Mouse (Mus musculus) liver, embryonic 13.5 days (tissue): ENCODE data around the gene Chdh. TPM values are rescaled to one million over a fixed set of nuclear protein-coding genes. Genes with fewer than 3 reads are reported as not detected.

Experiments
- ATAC-seq: fragments of 200-750 bp; cut with Nextera tagmentation; 2 replicates; pipeline ENCODE4 v1.8.0; 2017; ENCODE audit warnings: low read depth, mild to moderate bottlenecking, moderate number of reproducible peaks, moderate library complexity
- DNase-seq: peaks from one replicate; pipeline ENCODE4 v3.0.0; 2022
- H3K27ac ChIP-seq: fragments of 300-500 bp; sonication (generic); 2 replicates; pipeline ENCODE4 v1.5.1; 2015; ENCODE audit warnings: moderate library complexity, mild to moderate bottlenecking, inconsistent platforms
- H3K27me3 ChIP-seq: fragments of 300-500 bp; sonication (generic); 2 replicates; pipeline ENCODE4 v1.6.1; 2015; ENCODE audit warnings: mild to moderate bottlenecking, inconsistent platforms
- H3K36me3 ChIP-seq: fragments of 300-500 bp; sonication (generic); 2 replicates; pipeline ENCODE4 v1.6.1; 2015; ENCODE audit warnings: mild to moderate bottlenecking, inconsistent platforms
- H3K4me1 ChIP-seq: fragments of 300-500 bp; sonication (generic); replicated peaks from 2 replicates; pipeline ENCODE4 v1.6.1; 2015; ENCODE audit warnings: inconsistent platforms
- H3K4me2 ChIP-seq: fragments of 300-500 bp; sonication (generic); 2 replicates; pipeline ENCODE4 v1.6.1; 2015; ENCODE audit warnings: inconsistent platforms, mild to moderate bottlenecking, moderate library complexity
- H3K4me3 ChIP-seq: fragments of 300-500 bp; sonication (generic); replicated peaks from 2 replicates; pipeline ENCODE4 v1.5.1; 2015; ENCODE audit warnings: mild to moderate bottlenecking, inconsistent platforms
- H3K9ac ChIP-seq: fragments of 300-500 bp; sonication (generic); 2 replicates; pipeline ENCODE4 v1.6.1; 2015; ENCODE audit warnings: mild to moderate bottlenecking, inconsistent platforms
- H3K9me3 ChIP-seq: fragments of 300-500 bp; sonication (generic); replicated peaks from 2 replicates; pipeline ENCODE4 v1.6.1; 2016; ENCODE audit warnings: inconsistent platforms
- WGBS: fragments of 180-500 bp; shearing (Covaris S2); methylation state at CpG from one replicate; pipeline ENCODE4 v1.1.7; 2015; ENCODE audit not compliant: insufficient replicate concordance; 5-methylcytosine and 5-hydroxymethylcytosine counted together
- polyA plus RNA-seq: library from polyadenylated mRNA; unstranded; fragments of >200 nt; fragmentation: Nextera tagmentation; extraction: Ambion mirVana; gene quantifications from 2 replicates; pipeline ENCODE4 v1.2.1, GENCODE M21; 2015

Chdh gene
- polyA plus RNA-seq, 1 experiment from 2014 or later = 0.44 TPM

DNA sequence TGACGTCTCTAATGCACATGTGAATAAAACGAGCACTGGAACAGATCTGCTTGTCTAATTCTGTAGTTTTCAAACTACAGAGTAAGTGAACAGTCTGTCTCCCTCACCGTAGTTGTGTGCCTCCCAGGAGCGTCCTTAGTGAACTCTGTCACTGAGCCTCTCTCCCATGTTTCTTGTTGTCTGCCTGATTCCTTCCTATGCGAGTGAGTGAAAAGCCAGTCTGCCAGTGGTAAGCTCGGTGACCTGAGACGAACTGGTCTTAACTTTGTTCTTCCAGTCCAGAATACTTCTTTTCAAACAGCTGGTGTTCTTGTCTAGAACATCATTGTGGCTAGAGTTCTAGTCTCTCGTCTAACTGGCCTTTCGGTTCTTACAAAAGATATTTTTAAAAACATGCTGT, 21.1 kb upstream of the Chdh start:
- Histone ChIP-seq H3K9me3 (no peaks in the 10 kb centered on the region), H3K9ac (no peak overlapping the region), H3K27me3 (no peaks in the 10 kb centered on the region), H3K4me3 (no peak overlapping the region), H3K4me2 (no peak overlapping the region), H3K27ac (no peak overlapping the region), H3K36me3 (peaks cover 98% of the 10 kb centered on the region), H3K4me1 (no peaks in the 10 kb centered on the region)
- 88% methylated on average over 9 of the region's 9 CpGs for WGBS
- DNase-seq (no peak), ATAC-seq (no peak)

DNA sequence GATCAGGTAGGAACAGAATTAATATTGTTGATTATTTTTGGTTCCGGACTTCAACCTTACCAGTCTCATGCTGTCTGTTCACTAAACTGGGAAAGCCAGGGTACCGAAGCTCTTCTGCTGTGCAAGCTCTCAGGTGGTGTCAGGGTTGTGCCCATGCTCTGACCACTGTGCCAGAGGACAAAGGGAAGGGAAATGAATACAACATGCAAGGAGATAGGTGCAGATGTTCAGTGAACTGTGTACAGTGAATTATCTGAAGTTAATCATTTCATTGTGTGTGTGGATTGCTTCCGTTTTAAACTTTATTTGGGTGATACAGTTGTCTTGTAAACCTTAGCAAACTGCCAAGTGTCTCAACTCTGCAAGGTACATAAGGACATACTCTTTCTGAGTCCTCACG, 20.5 kb upstream of the Chdh start:
- no peak overlapping the region for H3K9ac ChIP-seq
- WGBS = 86% methylated on average over 4 of the region's 4 CpGs
- H3K27ac ChIP-seq = no peak overlapping the region
- H3K9me3 ChIP-seq = no peaks in the 10 kb centered on the region
- no peaks in the 10 kb centered on the region for H3K4me1 ChIP-seq
- no peak overlapping the region for H3K4me3 ChIP-seq
- ATAC-seq = no peak
- DNase-seq = no peak
- peaks cover 98% of the 10 kb centered on the region for H3K36me3 ChIP-seq
- H3K27me3 ChIP-seq = no peaks in the 10 kb centered on the region
- no peak overlapping the region for H3K4me2 ChIP-seq

- peaks cover 66% of the 10 kb centered on the region for H3K36me3 ChIP-seq
- peak overlapping the region; percentile 58; the same call in 1 of the 2 replicates for H3K27ac ChIP-seq
- no peak for ATAC-seq
These were observed 13.8 kb upstream of the Chdh start for GRCm38 (mm10) chr14:29994976-29995375.

DNA sequence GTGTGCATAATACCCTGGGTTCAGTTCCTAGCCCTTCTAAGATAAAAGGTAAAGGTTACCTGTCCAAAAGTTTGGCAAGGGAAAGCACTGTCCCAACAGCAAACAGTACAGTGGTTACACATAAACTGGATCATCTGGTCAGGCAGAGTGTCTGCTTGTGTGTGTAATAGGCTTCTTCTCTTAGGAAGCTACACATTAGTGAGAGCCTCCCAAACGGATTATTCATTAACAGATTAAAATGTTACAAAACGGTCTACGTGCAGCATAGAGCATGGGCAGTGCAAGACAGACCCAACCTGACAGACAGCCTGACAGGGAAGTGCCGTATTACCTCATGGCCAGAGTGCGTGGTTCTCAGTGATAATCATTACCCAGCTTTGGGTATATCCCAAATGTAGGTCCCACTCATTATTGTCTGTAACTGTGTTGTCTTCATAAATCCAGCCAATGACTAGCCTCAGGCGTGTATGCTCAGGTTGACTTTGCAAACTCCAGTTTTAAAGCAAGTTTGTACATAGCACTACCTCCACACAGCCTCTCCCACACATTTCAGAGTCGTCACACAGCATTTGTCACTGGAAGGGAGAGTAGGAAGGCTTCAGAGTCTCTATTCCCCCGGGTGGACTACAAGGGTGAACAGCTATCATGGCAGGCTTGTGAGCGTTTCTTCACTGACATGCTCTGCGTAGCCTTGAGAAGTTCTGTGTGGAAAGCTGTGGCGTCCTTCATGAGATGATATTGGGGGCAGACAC, 12.6 kb upstream of the Chdh start:
- H3K4me3 ChIP-seq = no peak overlapping the region
- H3K36me3 ChIP-seq = peaks cover 54% of the 10 kb centered on the region
- no peaks in the 10 kb centered on the region for H3K27me3 ChIP-seq
- 75% methylated on average over 11 of the region's 11 CpGs for WGBS
- peaks cover 36% of the 10 kb centered on the region for H3K4me1 ChIP-seq
- peak overlapping the region; percentile 68 for H3K27ac ChIP-seq
- no peak for DNase-seq
- ATAC-seq = peak; percentile 82
- no peaks in the 10 kb centered on the region for H3K9me3 ChIP-seq
- H3K4me2 ChIP-seq = no peak overlapping the region
- no peak overlapping the region for H3K9ac ChIP-seq

More at GRCm38 (mm10) chr14:29994976-29995375, 13.8 kb upstream of the Chdh start:
- Histone ChIP-seq H3K9ac (no peak overlapping the region), H3K4me2 (no peak overlapping the region), H3K4me3 (no peak overlapping the region), H3K4me1 (peaks cover 29% of the 10 kb centered on the region), H3K9me3 (no peaks in the 10 kb centered on the region), H3K27me3 (no peaks in the 10 kb centered on the region)
- DNase-seq = no peak
- WGBS = 85% methylated on average over 4 of the region's 4 CpGs

GRCm38 (mm10) chr14:29997345-29997744, 11.5 kb upstream of the Chdh start:
- Histone ChIP-seq H3K9me3 (no peaks in the 10 kb centered on the region), H3K4me3 (no peak overlapping the region), H3K36me3 (peaks cover 44% of the 10 kb centered on the region), H3K4me2 (no peak overlapping the region), H3K4me1 (peaks cover 36% of the 10 kb centered on the region), H3K27me3 (no peaks in the 10 kb centered on the region), H3K27ac (no peak overlapping the region), H3K9ac (no peak overlapping the region)
- DNase-seq (no peak), ATAC-seq (no peak)

- Histone ChIP-seq H3K27ac (0 out of 2 replicates have a peak overlapping the region, but pooled peaks have one; percentile 6), H3K4me2 (no peak overlapping the region), H3K9ac (no peak overlapping the region), H3K4me3 (no peak overlapping the region), H3K4me1 (peaks cover 34% of the 10 kb centered on the region), H3K9me3 (no peaks in the 10 kb centered on the region), H3K27me3 (no peaks in the 10 kb centered on the region), H3K36me3 (peaks cover 29% of the 10 kb centered on the region)
- 66% methylated on average over 13 of the region's 13 CpGs for WGBS
- DNase-seq (no peak), ATAC-seq (no peak)
These were observed 9.9 kb upstream of the Chdh start for GRCm38 (mm10) chr14:29998747-29999474.

GRCm38 (mm10) chr14:29999475-29999811, 9.4 kb upstream of the Chdh start:
- Histone ChIP-seq H3K36me3 (peaks cover 23% of the 10 kb centered on the region), H3K4me1 (peaks cover 33% of the 10 kb centered on the region), H3K9ac (no peak overlapping the region), H3K9me3 (no peaks in the 10 kb centered on the region), H3K27me3 (no peaks in the 10 kb centered on the region), H3K4me2 (no peak overlapping the region), H3K27ac (no peak overlapping the region), H3K4me3 (no peak overlapping the region)
- WGBS = 40% methylated on average over 3 of the region's 3 CpGs
- ATAC-seq (no peak), DNase-seq (no peak)

GRCm38 (mm10) chr14:30009864-30010560, 1.2 kb downstream of the Chdh start:
- 0 out of 2 replicates have a peak overlapping the region, but pooled peaks have one; percentile 62 for H3K4me2 ChIP-seq
- H3K27me3 ChIP-seq = peaks cover 29% of the 10 kb centered on the region
- no peaks in the 10 kb centered on the region for H3K9me3 ChIP-seq
- 64% methylated on average over 10 of the region's 10 CpGs for WGBS
- no peak overlapping the region for H3K4me3 ChIP-seq
- peaks cover 9% of the 10 kb centered on the region; the same call in 1 of the 2 replicates for H3K4me1 ChIP-seq
- no peak for DNase-seq
- H3K27ac ChIP-seq = no peak overlapping the region
- ATAC-seq = no peak
- no peak overlapping the region for H3K9ac ChIP-seq
- no peaks in the 10 kb centered on the region for H3K36me3 ChIP-seq

- no peak overlapping the region for H3K27ac ChIP-seq
- no peaks in the 10 kb centered on the region for H3K9me3 ChIP-seq
- ATAC-seq (no peak), DNase-seq (no peak)
- no peaks in the 10 kb centered on the region for H3K36me3 ChIP-seq
- peaks cover 29% of the 10 kb centered on the region for H3K27me3 ChIP-seq
- WGBS = 60% methylated on average over 10 of the region's 10 CpGs
- H3K9ac ChIP-seq = no peak overlapping the region
- H3K4me3 ChIP-seq = no peak overlapping the region
- H3K4me2 ChIP-seq = no peak overlapping the region
- H3K4me1 ChIP-seq = peaks cover 9% of the 10 kb centered on the region; the same call in 1 of the 2 replicates
These were observed 3.2 kb downstream of the Chdh start for GRCm38 (mm10) chr14:30011886-30012560.

GRCm38 (mm10) chr14:30014487-30014886, 5.7 kb downstream of the Chdh start:
- H3K27ac ChIP-seq = no peak overlapping the region
- no peak overlapping the region for H3K4me2 ChIP-seq
- WGBS = 58% methylated on average over 10 of the region's 10 CpGs
- H3K27me3 ChIP-seq = peaks cover 10% of the 10 kb centered on the region
- H3K4me3 ChIP-seq = no peak overlapping the region
- ATAC-seq (no peak), DNase-seq (no peak)
- H3K9ac ChIP-seq = no peak overlapping the region
- no peaks in the 10 kb centered on the region for H3K36me3 ChIP-seq
- H3K4me1 ChIP-seq = no peaks in the 10 kb centered on the region
- H3K9me3 ChIP-seq = no peaks in the 10 kb centered on the region

- H3K27me3 ChIP-seq = peaks cover 4% of the 10 kb centered on the region; the same call in 1 of the 2 replicates
- H3K36me3 ChIP-seq = no peaks in the 10 kb centered on the region
- no peak overlapping the region for H3K27ac ChIP-seq
- no peak for DNase-seq
- H3K9me3 ChIP-seq = no peaks in the 10 kb centered on the region
- H3K4me2 ChIP-seq = no peak overlapping the region
- no peak for ATAC-seq
- H3K4me3 ChIP-seq = no peak overlapping the region
- H3K4me1 ChIP-seq = no peaks in the 10 kb centered on the region
- 58% methylated on average over 1 of the region's 1 CpGs for WGBS
- no peak overlapping the region for H3K9ac ChIP-seq
These were observed 6.2 kb downstream of the Chdh start for GRCm38 (mm10) chr14:30015008-30015407.
